In the genomic region with DNA sequence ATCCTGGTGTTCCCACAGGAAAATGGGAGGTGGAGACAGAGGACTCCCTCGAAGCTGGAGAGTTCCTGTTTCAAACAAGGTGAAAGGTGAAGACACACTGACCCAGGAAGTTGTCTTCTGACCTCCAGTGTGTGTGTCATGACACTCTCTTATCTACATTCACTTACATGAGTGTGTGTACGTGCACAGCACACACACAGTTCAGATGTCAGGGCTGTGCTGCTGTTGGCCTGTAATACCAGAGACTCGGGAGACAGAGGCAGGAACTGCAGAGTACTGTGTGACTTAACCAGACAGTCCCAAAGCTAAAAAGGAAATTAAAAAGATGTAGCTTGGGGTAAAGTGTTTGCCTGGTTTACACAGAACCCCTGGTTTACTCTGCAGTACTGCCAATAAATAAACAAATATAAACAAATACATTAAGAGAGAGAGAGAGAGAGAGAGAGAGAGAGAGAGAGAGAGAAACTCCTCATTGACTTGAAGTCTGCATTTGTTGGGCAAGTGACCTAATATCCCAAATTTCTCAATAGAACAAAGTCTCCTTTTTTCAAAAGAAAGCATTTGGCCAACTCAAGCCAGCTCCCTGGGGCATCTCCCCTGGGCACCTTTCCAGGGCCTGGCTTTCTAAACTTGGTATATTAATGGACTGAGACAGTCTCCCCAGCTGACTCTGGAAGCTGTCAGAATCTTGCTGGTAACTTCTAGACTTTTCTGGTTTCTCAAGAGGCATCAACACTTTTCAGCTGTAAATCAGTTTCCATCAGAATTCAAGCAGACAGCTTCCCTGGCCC, we compare ENCODE assay signal across 8 mouse cellular contexts. TPM values are rescaled to one million over a fixed set of nuclear protein-coding genes. Genes with fewer than 3 reads are reported as not detected.
DNase-seq lines count a peak whose midpoint lies in the region; ATAC-seq lines count a peak whose summit lies in the region.

No protein-coding gene starts in this region.

- no peak overlapping the region for H3K4me3 ChIP-seq in midbrain, embryonic 15.5 days
- H3K4me3 ChIP-seq in midbrain, embryonic 13.5 days (replicated peaks) = no peak overlapping the region
- H3K4me3 ChIP-seq in kidney, embryonic 14.5 days (ENCODE audit: low read length) = no peak overlapping the region
- H3K4me3 ChIP-seq in neural tube, embryonic 14.5 days (ENCODE audit: low read depth, low read length) = no peak overlapping the region

- H3K4me1 ChIP-seq in midbrain, embryonic 15.5 days = peaks cover 11% of the 10 kb centered on the region; the same call in 1 of the 2 replicates
- peaks cover 18% of the 10 kb centered on the region; the same call in 1 of the 2 replicates for H3K4me1 ChIP-seq in midbrain, embryonic 13.5 days (replicated peaks)
- H3K4me1 ChIP-seq in kidney, embryonic 14.5 days (ENCODE audit: control insufficient read depth, insufficient read depth, low read length) = peaks cover 19% of the 10 kb centered on the region; the same call in 1 of the 2 replicates
- no peaks in the 10 kb centered on the region for H3K4me1 ChIP-seq in neural tube, embryonic 14.5 days (ENCODE audit: control insufficient read depth, insufficient read depth, low read length)

- H3K4me2 ChIP-seq in midbrain, embryonic 15.5 days = no peak overlapping the region
- H3K4me2 ChIP-seq in midbrain, embryonic 13.5 days (replicated peaks) = no peak overlapping the region
- H3K4me2 ChIP-seq in kidney, embryonic 14.5 days (replicated peaks; ENCODE audit: low read depth, low read length) = no peak overlapping the region
- H3K4me2 ChIP-seq in neural tube, embryonic 14.5 days (ENCODE audit: low read depth, low read length) = no peak overlapping the region

- H3K36me3 ChIP-seq in midbrain, embryonic 15.5 days (replicated peaks) = no peaks in the 10 kb centered on the region
- no peaks in the 10 kb centered on the region for H3K36me3 ChIP-seq in midbrain, embryonic 13.5 days
- no peaks in the 10 kb centered on the region for H3K36me3 ChIP-seq in kidney, embryonic 14.5 days (ENCODE audit: control insufficient read depth, insufficient read depth, low read length)
- H3K36me3 ChIP-seq in neural tube, embryonic 14.5 days (ENCODE audit: control insufficient read depth, insufficient read depth, low read length) = no peaks in the 10 kb centered on the region

- peak; percentile 74 for DNase-seq in cerebellum, adult 11-12 months
- DNase-seq in gastrocnemius, postnatal 25 days = peak; percentile 63
- no peak for DNase-seq in B cell, adult 2 months

- WGBS in midbrain, embryonic 15.5 days = 61% methylated on average over 3 of the region's 3 CpGs
- 63% methylated on average over 3 of the region's 3 CpGs for WGBS in midbrain, embryonic 13.5 days
- 35% methylated on average over 3 of the region's 3 CpGs for WGBS in kidney, embryonic 14.5 days
- WGBS in neural tube, embryonic 14.5 days = 65% methylated on average over 3 of the region's 3 CpGs

- no peaks in the 10 kb centered on the region for H3K27me3 ChIP-seq in midbrain, embryonic 15.5 days (replicated peaks)
- H3K27me3 ChIP-seq in midbrain, embryonic 13.5 days = no peaks in the 10 kb centered on the region
- no peaks in the 10 kb centered on the region for H3K27me3 ChIP-seq in kidney, embryonic 14.5 days (ENCODE audit: control insufficient read depth, insufficient read depth, low read length)
- no peaks in the 10 kb centered on the region for H3K27me3 ChIP-seq in neural tube, embryonic 14.5 days (ENCODE audit: control insufficient read depth, insufficient read depth, low read length)

- no peak overlapping the region for H3K9ac ChIP-seq in midbrain, embryonic 15.5 days
- no peak overlapping the region for H3K9ac ChIP-seq in midbrain, embryonic 13.5 days (replicated peaks)
- H3K9ac ChIP-seq in kidney, embryonic 14.5 days (ENCODE audit: low read depth, low read length) = no peak overlapping the region
- H3K9ac ChIP-seq in neural tube, embryonic 14.5 days (replicated peaks; ENCODE audit: low read depth, low read length) = no peak overlapping the region

- no peaks in the 10 kb centered on the region for H3K9me3 ChIP-seq in midbrain, embryonic 15.5 days
- no peaks in the 10 kb centered on the region for H3K9me3 ChIP-seq in midbrain, embryonic 13.5 days
- H3K9me3 ChIP-seq in kidney, embryonic 14.5 days (ENCODE audit: control insufficient read depth, low read length) = no peaks in the 10 kb centered on the region
- H3K9me3 ChIP-seq in neural tube, embryonic 14.5 days (ENCODE audit: control insufficient read depth, low read length) = no peaks in the 10 kb centered on the region

- H3K27ac ChIP-seq in midbrain, embryonic 15.5 days = peak overlapping the region; percentile 38; the same call in 1 of the 2 replicates
- no peak overlapping the region for H3K27ac ChIP-seq in midbrain, embryonic 13.5 days
- H3K27ac ChIP-seq in kidney, embryonic 14.5 days (ENCODE audit: low read depth, low read length) = peak overlapping the region; percentile 1; the same call in 1 of the 2 replicates
- H3K27ac ChIP-seq in neural tube, embryonic 14.5 days (ENCODE audit: low read depth, low read length) = peak overlapping the region; percentile 55; the same call in 1 of the 2 replicates

- ATAC-seq in midbrain, embryonic 15.5 days (replicated peaks) = no peak
- ATAC-seq in midbrain, embryonic 13.5 days = no peak
- ATAC-seq in kidney, embryonic 14.5 days (ENCODE audit: low FRiP score, low TSS enrichment) = 0 out of 2 replicates have a peak, but pooled peaks have one; percentile 4
- ATAC-seq in neural tube, embryonic 14.5 days (ENCODE audit: low read depth) = peak; percentile 53; the same call in 1 of the 2 replicates
- no peak for ATAC-seq in granulocyte monocyte progenitor cell, adult 5-6 weeks (replicated peaks; ENCODE audit: poor library complexity, severe bottlenecking)

RNA-seq across cellular contexts. Expression of a gene that starts 36.0 kb away (rescaled TPM):
- polyA plus RNA-seq in midbrain, embryonic 15.5 days (2015; fragmentation: Nextera tagmentation; extraction: Ambion mirVana) = 82.8 and 91.5 TPM in 2 replicates
- polyA plus RNA-seq in midbrain, embryonic 13.5 days (2015; fragmentation: Nextera tagmentation; extraction: Ambion mirVana) = 91.2 and 96.7 TPM in 2 replicates
- 10 to 100 TPM; 12.4 to 12.9 TPM for total RNA-seq in gastrocnemius, postnatal 25 days (2021)
- polyA plus RNA-seq in kidney, embryonic 14.5 days (2014; fragmentation: Nextera tagmentation; extraction: Ambion mirVana) = 90.6 and 102 TPM in 2 replicates
- polyA plus RNA-seq in neural tube, embryonic 14.5 days (2014; fragmentation: Nextera tagmentation; extraction: Ambion mirVana) = 79.1 and 80.7 TPM in 2 replicates
- total RNA-seq in granulocyte monocyte progenitor cell, adult 5-6 weeks (2014; fragmentation: Nextera tagmentation) = 51.8 and 57.7 TPM in 2 replicates
- 61.5 and 63.7 TPM in 2 replicates for total RNA-seq in granulocyte monocyte progenitor cell, adult 5-6 weeks (2017)

RNA-seq across cellular contexts. Expression of a gene that starts 51.3 kb away (rescaled TPM):
- 109 and 111 TPM in 2 replicates for polyA plus RNA-seq in midbrain, embryonic 15.5 days (2015; fragmentation: Nextera tagmentation; extraction: Ambion mirVana)
- polyA plus RNA-seq in midbrain, embryonic 13.5 days (2015; fragmentation: Nextera tagmentation; extraction: Ambion mirVana) = 108 and 111 TPM in 2 replicates
- total RNA-seq in gastrocnemius, postnatal 25 days (2021) = 100 to 1,000 TPM; 494 to 525 TPM
- 113 and 128 TPM in 2 replicates for polyA plus RNA-seq in kidney, embryonic 14.5 days (2014; fragmentation: Nextera tagmentation; extraction: Ambion mirVana)
- 139 and 150 TPM in 2 replicates for polyA plus RNA-seq in neural tube, embryonic 14.5 days (2014; fragmentation: Nextera tagmentation; extraction: Ambion mirVana)
- 56.4 and 79.2 TPM in 2 replicates for total RNA-seq in granulocyte monocyte progenitor cell, adult 5-6 weeks (2014; fragmentation: Nextera tagmentation)
- total RNA-seq in granulocyte monocyte progenitor cell, adult 5-6 weeks (2017) = 94.7 and 131 TPM in 2 replicates

Comparison
In these comparisons a context has a peak if more than half of its experiments do, and no peak if none do; other contexts are left out.
1. ATAC-seq: peak in kidney, embryonic 14.5 days (single experiment) and neural tube, embryonic 14.5 days (single experiment); none in midbrain, embryonic 15.5 days (single experiment), midbrain, embryonic 13.5 days (single experiment) and granulocyte monocyte progenitor cell, adult 5-6 weeks (single experiment).
2. DNase-seq: peak in cerebellum, adult 11-12 months (single experiment) and gastrocnemius, postnatal 25 days (single experiment); none in B cell, adult 2 months (0 of 2).